ENCODE assay signal across 7 mouse cellular contexts in genomic region chr14:31640890-31641505, GRCm38 (mm10). TPM values are rescaled to one million over a fixed set of nuclear protein-coding genes. Genes with fewer than 3 reads are reported as not detected.
A peak's percentile ranks its signal among the peaks of the same experiment; 100 is the strongest.
DNase-seq lines count a peak whose midpoint lies in the region; ATAC-seq and TF ChIP-seq lines count a peak whose summit lies in the region.

TSS of gene Btd (plus strand) at chr14:31641028.
TSS of gene Hacl1 (minus strand) at chr14:31641286.

- under 1% methylated on average over 30 of the region's 30 CpGs for WGBS in embryonic facial prominence, embryonic 10.5 days
- under 1% methylated on average over 30 of the region's 30 CpGs for WGBS in intestine, postnatal 0 days
- under 1% methylated on average over 30 of the region's 30 CpGs for WGBS in limb, embryonic 11.5 days
- WGBS in midbrain, embryonic 14.5 days, result under 1% methylated on average over 30 of the region's 30 CpGs

- H3K9me3 ChIP-seq in embryonic facial prominence, embryonic 10.5 days, result no peaks in the 10 kb centered on the region
- no peaks in the 10 kb centered on the region for H3K9me3 ChIP-seq in intestine, postnatal 0 days (ENCODE audit: control insufficient read depth)
- H3K9me3 ChIP-seq in limb, embryonic 11.5 days (ENCODE audit: control insufficient read depth, low read length), result no peaks in the 10 kb centered on the region
- no peaks in the 10 kb centered on the region for H3K9me3 ChIP-seq in midbrain, embryonic 14.5 days (ENCODE audit: control insufficient read depth, low read length)

- H3K36me3 ChIP-seq in embryonic facial prominence, embryonic 10.5 days (replicated peaks), result no peaks in the 10 kb centered on the region
- H3K36me3 ChIP-seq in intestine, postnatal 0 days (ENCODE audit: control insufficient read depth, insufficient read depth), result no peaks in the 10 kb centered on the region
- H3K36me3 ChIP-seq in limb, embryonic 11.5 days (ENCODE audit: control insufficient read depth, insufficient read depth, low read length), result no peaks in the 10 kb centered on the region
- no peaks in the 10 kb centered on the region for H3K36me3 ChIP-seq in midbrain, embryonic 14.5 days (ENCODE audit: control insufficient read depth, insufficient read depth, low read length)

- TF ChIP-seq CTCF in intestine, postnatal 0 days (IDR thresholded peaks at IDR 0.05; ENCODE audit: low read depth), result peak; percentile 24; the same call in 1 of the 2 replicates

- H3K9ac ChIP-seq in intestine, postnatal 0 days (ENCODE audit: low read depth, low read length), result peak within 1 kb of the TSS; percentile 63
- peak within 1 kb of the TSS; percentile 60 for H3K9ac ChIP-seq in limb, embryonic 11.5 days (ENCODE audit: low read length)
- peak within 1 kb of the TSS; percentile 66 for H3K9ac ChIP-seq in midbrain, embryonic 14.5 days (replicated peaks; ENCODE audit: low read length)

- H3K4me1 ChIP-seq in embryonic facial prominence, embryonic 10.5 days, result peaks cover 17% of the 10 kb centered on the region
- peaks cover 3% of the 10 kb centered on the region; the same call in 1 of the 2 replicates for H3K4me1 ChIP-seq in intestine, postnatal 0 days (replicated peaks; ENCODE audit: control insufficient read depth, insufficient read depth, low read length)
- H3K4me1 ChIP-seq in limb, embryonic 11.5 days (ENCODE audit: control insufficient read depth, insufficient read depth, low read length), result no peaks in the 10 kb centered on the region
- H3K4me1 ChIP-seq in midbrain, embryonic 14.5 days (ENCODE audit: control insufficient read depth, insufficient read depth, low read length), result peaks cover 11% of the 10 kb centered on the region; the same call in 1 of the 2 replicates

- peak; percentile 87 for ATAC-seq in intestine, postnatal 0 days
- peak; percentile 96 for ATAC-seq in limb, embryonic 11.5 days (ENCODE audit: insufficient number of reproducible peaks, low FRiP score, low TSS enrichment, low read depth)
- peak; percentile 96 for ATAC-seq in midbrain, embryonic 14.5 days (ENCODE audit: low FRiP score, low TSS enrichment)

- H3K4me3 ChIP-seq in embryonic facial prominence, embryonic 10.5 days, result peak within 1 kb of the TSS; percentile 77
- H3K4me3 ChIP-seq in intestine, postnatal 0 days (ENCODE audit: low read depth, low read length), result peak within 1 kb of the TSS; percentile 64
- peak within 1 kb of the TSS; percentile 45 for H3K4me3 ChIP-seq in limb, embryonic 11.5 days (ENCODE audit: low read depth, low read length)
- H3K4me3 ChIP-seq in midbrain, embryonic 14.5 days (replicated peaks; ENCODE audit: low read depth, low read length), result peak within 1 kb of the TSS; percentile 65

- peak within 1 kb of the TSS; percentile 90 for H3K27ac ChIP-seq in embryonic facial prominence, embryonic 10.5 days (replicated peaks)
- peak within 1 kb of the TSS; percentile 84 for H3K27ac ChIP-seq in intestine, postnatal 0 days (ENCODE audit: low read depth, low read length)
- H3K27ac ChIP-seq in limb, embryonic 11.5 days (replicated peaks; ENCODE audit: low read depth, low read length), result no peak within 1 kb of the TSS
- peak within 1 kb of the TSS; percentile 86 for H3K27ac ChIP-seq in midbrain, embryonic 14.5 days (replicated peaks; ENCODE audit: low read depth, low read length)

- peak within 1 kb of the TSS; percentile 88 for H3K4me2 ChIP-seq in intestine, postnatal 0 days (replicated peaks; ENCODE audit: low read depth)
- H3K4me2 ChIP-seq in limb, embryonic 11.5 days (ENCODE audit: low read depth, severe bottlenecking), result peak within 1 kb of the TSS; percentile 83
- H3K4me2 ChIP-seq in midbrain, embryonic 14.5 days (ENCODE audit: low read length), result peak within 1 kb of the TSS; percentile 97

- no peaks in the 10 kb centered on the region for H3K27me3 ChIP-seq in embryonic facial prominence, embryonic 10.5 days (replicated peaks; ENCODE audit: low read depth, poor library complexity, severe bottlenecking)
- no peaks in the 10 kb centered on the region for H3K27me3 ChIP-seq in intestine, postnatal 0 days (replicated peaks; ENCODE audit: control insufficient read depth, insufficient read depth, low read length)
- H3K27me3 ChIP-seq in limb, embryonic 11.5 days (ENCODE audit: control insufficient read depth, insufficient read depth, low read length), result no peaks in the 10 kb centered on the region
- no peaks in the 10 kb centered on the region for H3K27me3 ChIP-seq in midbrain, embryonic 14.5 days (ENCODE audit: control insufficient read depth, insufficient read depth, low read length)

- DNase-seq in adrenal gland, postnatal 14 days, result peak; percentile 93
- peak; percentile 92 for DNase-seq in embryonic facial prominence, embryonic 10.5 days (ENCODE audit: low spot score)
- peak; percentile 80 for DNase-seq in gonadal fat pad, adult 2 months (ENCODE audit: low read depth)
- peak; percentile 89 for DNase-seq in limb, embryonic 11.5 days (ENCODE audit: low spot score)
- peak; percentile 93 for DNase-seq in midbrain, embryonic 14.5 days
- peak; percentile 78 to 79 for DNase-seq in spleen, adult 18-20 months

RNA-seq across cellular contexts. Expression of gene Btd, which starts in this region (rescaled TPM):
- total RNA-seq in adrenal gland, postnatal 14 days (2021), result 40.4 and 47.4 TPM in 2 replicates
- 14.8 and 15.2 TPM in 2 replicates for polyA plus RNA-seq in embryonic facial prominence, embryonic 10.5 days (2016; fragmentation: Nextera tagmentation; extraction: Ambion mirVana)
- polyA plus RNA-seq in gonadal fat pad, adult 2 months (2012; rRNA removed), result 37.2 and 41.5 TPM in 2 replicates
- 45.5 and 48.5 TPM in 2 replicates for polyA plus RNA-seq in intestine, postnatal 0 days (2015; fragmentation: Nextera tagmentation; extraction: Ambion mirVana)
- 18.1 and 18.9 TPM in 2 replicates for polyA plus RNA-seq in limb, embryonic 11.5 days (2014; fragmentation: Nextera tagmentation; extraction: Ambion mirVana)
- 11.7 and 11.9 TPM in 2 replicates for polyA plus RNA-seq in midbrain, embryonic 14.5 days (2014; fragmentation: Nextera tagmentation; extraction: Ambion mirVana)

RNA-seq across cellular contexts. Expression of gene Hacl1, which starts in this region (rescaled TPM):
- 62.2 and 112 TPM in 2 replicates for total RNA-seq in adrenal gland, postnatal 14 days (2021)
- 7.8 and 8.2 TPM in 2 replicates for polyA plus RNA-seq in embryonic facial prominence, embryonic 10.5 days (2016; fragmentation: Nextera tagmentation; extraction: Ambion mirVana)
- 17.7 and 20.0 TPM in 2 replicates for polyA plus RNA-seq in gonadal fat pad, adult 2 months (2012; rRNA removed)
- 35.5 and 41.3 TPM in 2 replicates for polyA plus RNA-seq in intestine, postnatal 0 days (2015; fragmentation: Nextera tagmentation; extraction: Ambion mirVana)
- polyA plus RNA-seq in limb, embryonic 11.5 days (2014; fragmentation: Nextera tagmentation; extraction: Ambion mirVana), result 6.5 and 10.9 TPM in 2 replicates
- polyA plus RNA-seq in midbrain, embryonic 14.5 days (2014; fragmentation: Nextera tagmentation; extraction: Ambion mirVana), result 5.6 and 8.0 TPM in 2 replicates
